Mouse (Mus musculus): ENCODE data around the gene Srrt.

Gene Srrt

GRCm38 (mm10) chr5:137337190-137337589 is 29.7 kb upstream of the Srrt start:
- no peak for DNase-seq

DNA sequence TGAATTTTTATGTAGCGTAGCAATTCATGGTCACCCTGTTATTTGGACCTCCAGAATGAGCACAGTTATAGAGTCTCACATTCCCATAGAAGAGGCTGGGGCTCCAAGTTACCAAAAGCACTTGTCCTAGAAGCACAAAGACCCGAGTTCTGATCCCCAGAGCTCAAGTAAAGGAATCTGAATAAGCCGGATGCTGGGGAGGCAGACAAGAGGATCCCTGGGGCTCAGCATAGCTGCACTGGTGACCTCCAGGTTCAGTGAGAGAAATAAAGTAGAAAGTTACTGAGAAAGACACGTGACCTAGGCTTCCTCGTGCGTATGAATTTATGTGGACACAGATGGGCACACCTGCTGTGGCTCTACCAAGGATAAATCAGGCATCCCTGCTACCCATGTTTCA is 27.6 kb upstream of the Srrt start:
- no peak for DNase-seq

GRCm38 (mm10) chr5:137334317-137334716 is 26.8 kb upstream of the Srrt start:
- DNase-seq: no peak

GRCm38 (mm10) chr5:137333512-137334174 is 26.2 kb upstream of the Srrt start, which contains the start of gene Slc12a9:
Gene Slc12a9 (minus strand): TSS chr5:137333597.
- DNase-seq: peak; percentile 95 to 96

DNA sequence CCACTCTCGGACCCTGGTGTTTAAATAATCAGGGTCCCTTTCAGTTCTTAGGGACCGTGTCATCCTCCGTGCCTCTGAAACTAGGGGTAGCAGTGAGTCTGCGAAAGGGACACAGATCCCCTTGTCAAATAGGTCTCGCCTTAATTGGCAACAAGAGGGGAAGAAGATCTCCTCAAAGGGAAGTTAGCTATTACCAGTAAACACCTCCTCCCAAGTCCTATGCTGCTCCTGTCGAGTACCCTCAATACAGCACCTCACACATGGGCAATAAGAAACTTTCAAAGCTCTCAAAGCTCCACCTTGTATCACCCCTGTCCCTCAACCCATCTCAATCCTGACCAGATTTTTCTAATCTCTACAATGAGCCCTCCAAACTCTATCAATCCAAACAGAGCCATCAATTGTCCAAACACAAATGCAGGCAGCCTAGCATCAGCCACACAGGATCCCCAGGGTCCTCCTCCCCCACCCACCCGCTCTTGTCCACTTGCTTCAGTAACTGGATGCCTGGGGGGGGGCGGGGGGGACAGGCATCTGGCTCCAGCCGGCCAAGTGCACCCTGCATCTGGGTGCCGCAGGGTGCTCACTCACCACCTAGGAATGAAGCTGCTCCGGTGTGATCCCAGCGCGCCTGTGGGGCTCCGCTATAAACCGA is 25.5 kb upstream of the Srrt start:
- no peak for DNase-seq

DNA sequence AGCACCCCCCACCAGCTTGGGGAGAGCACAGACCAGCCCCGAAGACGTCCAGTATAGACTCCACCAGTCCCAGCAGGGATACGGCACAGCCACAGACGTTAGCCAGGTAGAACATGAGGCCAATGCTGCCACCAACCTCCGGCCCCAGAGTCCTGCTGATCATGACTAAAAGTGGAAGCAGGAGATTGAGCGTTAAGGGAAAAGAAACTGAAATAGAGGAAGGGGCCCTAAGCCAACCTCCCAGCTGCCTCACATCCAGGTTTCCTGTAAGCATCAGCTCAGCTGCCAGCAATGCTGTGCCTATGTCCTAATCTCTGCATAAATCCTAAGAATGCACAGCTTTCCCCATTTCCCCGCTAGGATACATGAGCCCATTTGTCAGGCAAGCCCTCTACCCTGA is 23.4 kb upstream of the Srrt start:
- no peak for DNase-seq

GRCm38 (mm10) chr5:137320996-137321395 is 13.5 kb upstream of the Srrt start:
- DNase-seq: no peak

- DNase-seq: no peak
Measured at GRCm38 (mm10) chr5:137318570-137318969, 11.1 kb upstream of the Srrt start.

DNA sequence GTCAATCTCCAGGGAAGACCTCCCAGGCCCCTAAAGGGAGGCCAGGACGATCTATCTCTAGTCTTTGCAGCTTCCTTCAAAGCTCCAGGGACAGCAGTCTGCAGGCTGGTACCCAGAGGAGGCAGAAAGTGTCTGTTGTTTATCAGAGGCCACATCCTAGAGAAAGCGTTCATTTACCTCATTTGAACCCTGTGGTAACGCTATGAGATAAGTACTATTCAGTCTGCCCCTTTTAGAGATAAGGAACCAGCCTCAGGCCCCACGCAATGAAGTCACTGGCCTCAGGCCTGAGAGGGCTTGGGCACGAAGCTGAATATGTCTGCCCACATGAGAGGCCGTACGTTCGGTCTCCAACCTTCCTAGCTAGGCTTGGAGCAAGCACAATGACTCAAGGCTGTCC is 9.9 kb upstream of the Srrt start:
- no peak for DNase-seq

DNA sequence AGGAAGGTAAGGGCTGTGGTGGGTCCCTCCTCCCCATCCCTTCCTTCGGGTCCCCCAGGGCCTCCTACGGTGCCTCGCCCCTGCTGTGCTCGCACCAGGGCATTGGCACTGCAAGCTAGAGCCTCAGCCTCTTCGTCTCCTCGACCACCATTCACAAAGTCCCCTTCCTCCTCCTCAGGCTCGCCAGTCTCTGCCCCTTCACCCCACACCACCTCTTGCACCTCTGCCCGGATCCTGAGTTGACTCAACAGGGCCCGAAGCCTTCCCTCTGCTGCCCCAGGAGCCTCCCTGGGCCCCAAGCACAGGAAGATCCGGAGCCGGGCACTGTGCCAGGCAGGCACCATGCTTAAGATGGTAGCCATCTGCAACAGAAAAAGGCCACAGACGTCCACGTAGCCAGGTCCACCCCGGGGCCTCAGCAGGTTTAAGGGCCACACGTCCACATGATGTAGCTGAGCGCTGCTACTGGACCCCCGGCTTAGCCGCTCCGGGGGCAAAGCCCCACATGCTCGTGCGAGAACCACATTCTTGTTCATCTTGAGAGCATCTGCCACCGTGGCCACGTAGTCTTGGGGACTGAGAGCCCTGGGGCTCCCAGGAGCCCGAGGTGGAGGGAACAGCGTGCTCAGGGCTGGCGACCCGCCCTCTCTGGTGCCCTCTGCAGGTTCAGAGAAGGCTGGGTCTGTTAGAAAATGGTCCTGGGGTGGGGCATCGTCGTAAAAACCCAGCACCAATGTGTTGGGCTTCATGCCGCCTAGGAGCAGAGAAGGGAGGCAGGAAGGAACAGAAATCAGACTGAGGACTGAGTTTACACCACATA is 7.8 kb upstream of the Srrt start:
- DNase-seq: peak; percentile 26 to 39

DNA sequence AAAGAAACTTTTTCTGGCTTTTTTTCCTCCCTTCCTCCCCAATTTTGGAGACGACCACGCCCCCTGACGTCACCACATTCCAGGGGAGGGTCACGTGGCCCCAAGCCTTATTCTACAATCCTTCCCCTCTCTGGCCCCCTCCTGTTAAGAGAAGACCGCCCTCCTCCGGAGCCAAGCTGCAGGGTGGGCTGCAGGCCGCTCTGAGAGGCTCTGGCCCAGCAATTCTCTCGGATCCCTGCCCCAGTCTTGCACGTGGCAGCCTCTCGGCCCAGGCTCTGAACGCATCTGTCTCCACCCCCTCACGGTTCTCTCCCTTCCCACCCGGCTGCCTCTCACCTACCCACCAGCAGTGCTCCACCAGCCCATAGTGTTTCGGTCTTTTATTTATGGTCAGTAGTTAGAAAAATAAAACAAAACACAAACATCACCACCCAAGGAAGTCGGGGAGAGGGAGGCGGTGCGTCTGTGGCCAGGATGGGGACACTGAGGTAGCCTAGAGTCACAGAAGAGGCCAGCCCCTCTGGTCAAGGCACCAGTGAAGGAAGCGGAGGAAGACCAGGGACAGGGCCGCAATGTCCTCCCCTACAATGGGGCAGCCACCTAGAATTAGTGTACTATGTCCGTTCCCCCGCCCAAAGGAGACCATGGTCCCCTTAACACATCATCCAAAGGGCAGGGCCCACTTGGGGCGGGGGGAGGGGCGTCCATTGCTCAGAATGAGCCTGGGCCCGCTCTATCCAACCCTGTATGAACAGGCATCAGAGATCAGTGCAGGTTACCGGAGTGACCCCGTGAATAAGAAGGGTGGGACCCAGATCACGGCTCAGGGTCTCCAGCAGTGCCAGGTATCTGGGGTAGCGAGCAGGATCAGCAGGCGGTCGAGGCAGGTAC is 7.0 kb upstream of the Srrt start, which contains the start of gene Trip6:
Gene Trip6 (minus strand): TSS at position 212 of the 891 bp plus-strand sequence.
- no peak for DNase-seq

GRCm38 (mm10) chr5:137313466-137314192 is 6.2 kb upstream of the Srrt start:
- DNase-seq: no peak

GRCm38 (mm10) chr5:137308356-137308755 is 882 bp upstream of the Srrt start:
- no peak for DNase-seq

GRCm38 (mm10) chr5:137306439-137307005 is 952 bp downstream of the Srrt start:
- no peak for DNase-seq

DNA sequence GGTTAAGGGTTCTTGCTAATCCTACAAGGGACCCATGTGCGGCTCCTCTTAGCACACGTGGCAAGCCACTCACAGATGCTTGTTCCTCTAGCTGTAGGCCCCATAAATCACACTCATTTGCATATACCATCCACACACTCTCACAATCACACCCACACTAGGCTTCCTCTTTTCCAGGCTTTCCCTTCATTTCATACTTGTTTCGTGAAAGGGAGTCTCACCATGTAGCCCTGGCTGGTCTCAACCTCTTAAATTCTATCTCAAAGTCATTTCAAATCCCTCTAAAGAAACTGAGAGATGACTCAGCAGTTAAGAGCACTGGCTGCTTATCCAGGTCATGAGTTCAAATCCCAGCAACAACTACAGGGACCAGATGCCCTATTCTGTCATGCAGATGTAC is 1.7 kb downstream of the Srrt start:
- no peak for DNase-seq

GRCm38 (mm10) chr5:137304816-137305215 is 2.7 kb downstream of the Srrt start:
- DNase-seq: no peak

- DNase-seq: no peak
Measured at GRCm38 (mm10) chr5:137304165-137304564, 3.3 kb downstream of the Srrt start.

DNA sequence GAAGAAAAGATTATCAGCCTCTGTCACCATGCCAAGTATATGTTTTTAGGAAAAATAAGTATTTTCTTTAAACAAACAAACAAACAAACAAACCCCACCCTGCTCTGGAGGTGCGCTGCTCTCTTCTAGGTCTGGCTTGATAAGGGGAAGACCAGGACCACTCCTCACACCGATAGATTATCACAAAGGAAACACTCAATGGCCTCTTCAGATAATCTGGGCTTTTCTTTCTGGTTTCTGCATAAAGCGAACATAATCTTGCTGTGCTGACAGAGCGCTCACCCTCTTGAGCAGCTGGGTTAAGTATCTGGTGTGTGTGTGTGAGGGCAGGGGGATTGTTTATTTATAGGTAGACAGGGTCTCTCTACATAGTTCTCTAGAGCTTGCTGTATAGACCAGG is 3.9 kb downstream of the Srrt start:
- no peak for DNase-seq

DNA sequence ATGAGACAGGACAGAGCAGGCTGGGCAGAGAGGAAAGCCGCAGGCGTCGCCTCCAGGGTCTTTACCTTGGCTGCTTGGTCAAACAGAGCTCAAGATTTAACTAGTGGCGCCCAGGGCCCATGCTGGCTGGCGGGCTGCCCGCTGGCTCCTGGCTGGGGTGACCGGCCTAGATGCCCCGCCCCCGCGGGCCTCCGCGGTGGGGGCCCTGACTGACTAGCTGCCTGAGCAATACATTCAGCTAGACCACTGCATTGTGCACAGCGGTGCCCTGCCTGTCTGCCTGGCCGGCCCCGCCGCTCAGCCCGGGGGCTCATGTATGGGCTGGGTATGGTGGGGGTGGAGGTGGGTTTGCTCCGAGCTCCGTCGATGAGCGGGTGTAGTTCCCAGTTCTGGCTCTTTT is 6.2 kb downstream of the Srrt start:
- DNase-seq: peak in 1 of 2 experiments; percentile 42

DNA sequence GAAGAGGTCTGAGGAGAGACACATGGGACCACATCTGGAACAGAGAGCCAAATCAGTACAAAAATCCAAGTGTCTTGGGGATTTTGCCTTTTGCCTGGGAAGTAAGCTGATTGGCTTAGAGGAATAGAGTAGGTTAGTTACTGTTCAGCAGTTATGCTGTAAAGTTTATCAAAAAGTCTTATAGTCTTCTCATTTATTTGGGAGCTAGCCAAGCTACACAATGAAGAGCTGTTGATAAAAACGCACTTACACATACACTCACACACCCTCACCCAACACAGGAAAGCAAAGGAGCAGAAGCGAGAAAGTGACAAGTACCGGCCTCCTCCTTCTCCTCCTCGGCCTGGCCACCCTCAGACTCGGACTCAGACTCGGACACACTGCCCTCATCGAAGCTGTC is 8.2 kb downstream of the Srrt start:
- DNase-seq: no peak

DNA sequence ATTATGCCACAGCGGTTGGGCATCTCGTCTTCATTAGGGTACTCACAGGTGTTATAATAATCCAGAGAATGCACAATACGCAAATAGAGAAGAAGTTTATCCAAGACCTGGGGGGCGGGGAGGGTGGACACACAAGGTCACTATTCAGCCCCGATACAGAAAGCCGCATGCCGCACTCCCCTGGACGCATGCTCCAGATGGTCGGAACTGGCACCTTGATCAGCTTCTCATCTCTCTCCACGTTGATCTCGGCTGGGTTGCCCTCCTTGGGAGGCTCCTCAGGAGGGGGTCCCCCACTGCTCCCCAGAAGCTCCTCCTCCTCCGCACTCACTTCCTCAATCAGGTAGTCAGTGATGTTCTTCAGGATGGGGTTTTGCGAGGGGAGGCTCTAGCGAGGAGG is 10.3 kb downstream of the Srrt start:
- no peak for DNase-seq

DNA sequence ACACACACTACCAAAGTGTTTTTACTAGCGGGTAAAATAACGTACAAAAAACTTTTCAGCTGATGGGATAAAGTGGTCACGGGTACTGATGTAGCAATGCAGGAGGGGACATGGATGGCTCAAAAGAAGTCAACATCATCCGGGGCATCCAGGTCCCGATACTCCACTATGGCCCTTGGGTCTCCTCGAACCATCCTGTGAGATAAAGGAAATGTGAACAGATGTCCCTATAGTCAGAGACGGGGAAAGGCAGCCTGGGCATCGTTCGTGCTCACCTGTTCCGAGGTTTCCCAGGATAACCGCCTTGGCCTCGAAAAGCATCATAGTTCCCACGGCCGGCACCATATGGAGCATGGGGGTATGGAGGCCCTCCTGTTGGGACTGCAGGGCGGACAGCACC is 11.8 kb downstream of the Srrt start:
- no peak for DNase-seq
